Mouse (Mus musculus) mouse trophoblast stem cell (cell line): ENCODE measurements at regions not wholly inside any gene's neighbourhood (a gene's known extent, or its start where the extent isn't known, plus 50 kb on each side); places are given as distances from the start of the nearest gene placed in this dataset.

ENCODE experiments used
- in situ Hi-C, 2 experiments: fragments of 300-500 bp; cut with MseI, MboI; formaldehyde crosslinking; loops; 2 replicates in 1 of 2; 3 replicates in 1 of 2; pipeline ENCODE4 v1.15.1; 2025

GRCm38 (mm10) chr7:115274836-115275235, 531.3 kb downstream of the Insc start:
- in situ Hi-C loops, result no loop called here

- in situ Hi-C loops, result no loop called here
Measured at GRCm38 (mm10) chr7:115290801-115291417, 547.4 kb downstream of the Insc start.

DNA sequence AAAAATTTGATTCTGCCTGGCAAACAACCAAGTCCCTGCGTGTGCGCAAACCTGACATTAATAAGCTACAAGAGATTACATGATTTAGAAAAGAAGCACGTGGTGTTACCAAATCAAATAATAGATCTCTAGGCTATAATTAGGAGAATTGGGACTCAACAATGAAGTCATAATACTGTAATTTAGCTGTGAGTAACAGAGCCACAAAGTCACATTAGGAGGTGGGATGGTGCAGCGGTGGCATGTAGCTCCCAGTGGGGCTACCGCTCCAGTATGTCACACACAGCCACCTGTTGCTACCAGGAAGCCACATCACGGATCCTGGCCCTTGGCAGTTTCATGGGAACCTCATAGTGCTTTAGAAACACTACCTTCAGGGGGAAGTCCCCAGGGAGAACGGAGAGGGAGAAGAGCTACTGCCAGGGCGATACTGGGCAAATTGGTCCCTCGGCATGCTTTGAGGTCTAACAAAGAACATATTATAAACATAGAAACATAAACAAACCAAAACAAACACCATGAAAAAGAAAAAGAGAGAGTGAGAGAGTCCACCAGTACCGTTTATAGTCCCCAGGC, 551.2 kb downstream of the Insc start:
- in situ Hi-C loops, result no loop called here

GRCm38 (mm10) chr7:115300241-115300640, 556.7 kb downstream of the Insc start:
- in situ Hi-C loops, result no loop called here

DNA sequence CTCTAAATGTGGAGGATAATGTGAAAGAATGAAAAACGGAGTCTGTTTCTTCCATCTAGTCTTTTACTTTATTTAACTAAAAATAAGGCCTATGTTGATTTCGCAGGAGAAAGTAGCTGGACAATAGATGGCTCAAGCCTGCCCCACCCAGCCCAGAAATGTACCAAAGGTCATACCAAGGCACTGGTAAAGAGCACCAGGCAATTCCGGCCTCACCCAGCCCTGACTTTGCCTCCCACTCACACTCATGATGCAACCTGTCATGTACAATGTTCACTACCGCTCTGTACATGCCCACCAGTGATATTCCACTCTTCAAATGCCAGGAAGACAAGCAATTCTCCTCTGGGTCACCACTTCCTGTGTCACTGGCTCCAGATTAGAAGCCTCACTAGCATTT, 564.9 kb downstream of the Insc start:
- in situ Hi-C loops, result no loop called here

- in situ Hi-C loops, result no loop called here
Measured at GRCm38 (mm10) chr7:115310400-115311225, 567.1 kb downstream of the Insc start.

GRCm38 (mm10) chr7:115319504-115319903, 576.0 kb downstream of the Insc start:
- in situ Hi-C loops, result no loop called here

DNA sequence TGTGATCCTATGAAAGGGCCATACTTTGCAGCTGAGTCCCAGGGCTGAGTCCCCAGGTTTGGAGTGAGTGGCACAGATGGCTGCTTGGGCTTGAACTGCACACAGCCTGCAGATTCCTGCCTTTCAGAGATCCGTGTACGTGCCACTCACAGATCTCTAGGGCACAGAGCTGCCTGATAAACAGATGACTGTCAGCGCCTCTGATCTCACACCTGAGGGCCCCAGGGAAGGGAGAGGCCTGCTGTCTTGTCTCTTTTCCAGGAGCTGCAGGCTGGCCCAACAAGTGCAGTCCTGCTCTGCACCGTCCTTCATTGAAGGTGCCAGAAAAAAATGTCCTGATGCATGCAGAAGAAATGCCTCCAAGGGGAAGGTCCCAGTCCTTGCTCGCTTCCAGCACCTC, 579.5 kb downstream of the Insc start:
- in situ Hi-C loops, result no loop called here

GRCm38 (mm10) chr7:115328300-115328699, 584.8 kb downstream of the Insc start:
- in situ Hi-C loops, result no loop called here

- in situ Hi-C loops, result no loop called here
Measured at GRCm38 (mm10) chr7:115331698-115332097, 588.2 kb downstream of the Insc start.

- in situ Hi-C loops, result no loop called here
Measured at GRCm38 (mm10) chr7:115333046-115333577, 589.6 kb downstream of the Insc start.

DNA sequence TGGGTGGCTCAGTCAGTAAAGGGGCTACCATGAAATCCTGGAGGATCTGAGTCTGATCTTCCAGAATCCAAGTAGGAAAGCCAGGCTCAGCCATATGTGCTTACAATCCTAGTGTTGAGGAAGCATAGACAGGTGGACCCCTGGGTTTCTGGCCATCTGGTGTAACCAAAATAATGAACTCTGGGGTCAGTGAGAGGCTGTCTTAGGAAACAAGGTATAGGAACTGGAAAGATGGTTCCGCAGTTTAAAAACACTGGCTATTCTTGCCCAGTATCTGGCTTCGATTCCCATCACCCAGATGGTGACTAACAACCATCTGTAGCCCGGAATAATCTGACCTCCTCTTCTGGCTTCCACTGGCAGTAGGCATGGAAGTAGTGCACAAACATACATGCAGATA, 591.6 kb downstream of the Insc start:
- in situ Hi-C loops, result no loop called here

- in situ Hi-C loops, result no loop called here
Measured at GRCm38 (mm10) chr7:115340155-115340554, 596.7 kb downstream of the Insc start.

DNA sequence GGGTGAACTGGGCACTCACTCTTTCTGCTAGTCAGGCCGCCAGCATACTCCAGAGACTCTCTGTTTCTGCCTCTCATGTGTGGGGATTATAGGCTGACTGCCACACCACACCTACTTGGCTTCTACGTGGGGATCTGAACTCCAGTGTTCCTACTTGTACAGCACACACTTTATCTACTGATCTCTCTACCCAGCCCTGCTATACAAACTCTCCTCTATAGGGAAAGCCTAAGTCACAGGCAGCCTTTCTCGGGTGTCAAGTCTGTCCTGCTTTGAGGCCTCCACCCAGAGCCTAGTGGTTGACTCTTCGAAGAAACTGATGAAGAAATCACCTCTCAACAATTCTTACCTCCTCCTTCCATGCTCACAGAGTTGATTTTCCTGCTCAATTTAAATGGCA, 597.5 kb downstream of the Insc start:
- in situ Hi-C loops, result no loop called here

GRCm38 (mm10) chr7:115345749-115346148, 602.3 kb downstream of the Insc start:
- in situ Hi-C loops, result no loop called here

DNA sequence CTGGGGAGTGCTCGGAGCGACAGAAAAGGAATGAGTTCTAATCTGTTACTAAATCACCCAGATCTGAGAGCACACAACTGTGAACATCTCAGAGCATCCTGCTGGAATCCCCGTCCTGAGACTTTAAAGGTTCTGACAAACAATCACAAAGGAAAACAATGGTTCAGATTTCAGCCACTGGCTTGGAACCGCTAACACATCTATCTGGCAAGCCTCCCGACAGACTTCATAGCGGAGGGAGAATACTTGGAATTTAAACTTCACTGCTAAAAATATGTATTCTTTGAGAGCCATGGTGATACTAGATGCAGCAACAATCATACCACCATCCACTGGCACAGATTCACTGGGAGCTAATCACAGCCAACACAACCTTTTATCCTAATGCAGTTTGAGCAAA, 615.2 kb downstream of the Insc start:
- in situ Hi-C loops, result loop anchor here in 1 of 2 experiments (25.0 kb wide), 1 partner anchor 679 kb away; the partner anchor contains the start of genes 1110004F10Rik and Sox6

DNA sequence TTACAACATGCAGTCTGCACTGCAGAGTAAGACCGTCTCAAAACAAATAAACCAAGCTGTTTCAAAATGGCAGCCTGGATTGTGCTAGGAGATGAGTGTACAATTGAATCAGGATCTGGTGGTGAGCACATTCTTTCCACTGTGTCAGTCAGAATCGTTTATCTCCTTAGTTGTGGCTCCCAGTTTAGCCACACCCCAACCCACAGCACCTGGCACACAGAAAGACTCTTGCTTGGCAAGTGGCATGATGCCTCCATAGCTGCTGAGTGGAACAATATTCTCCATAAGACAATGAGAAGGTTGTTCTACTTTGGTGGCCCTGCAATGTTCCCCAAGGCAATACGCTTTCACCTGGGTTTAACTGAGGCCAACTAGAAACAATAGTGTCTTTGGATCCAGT, 616.6 kb downstream of the Insc start:
- in situ Hi-C loops, result loop anchor here in 1 of 2 experiments (25.0 kb wide), 1 partner anchor 677 kb away; the partner anchor contains the start of genes 1110004F10Rik and Sox6

GRCm38 (mm10) chr7:115362117-115362516, 618.6 kb downstream of the Insc start:
- in situ Hi-C loops, result loop anchor here in 1 of 2 experiments (25.0 kb wide), 1 partner anchor 675 kb away; the partner anchor contains the start of genes 1110004F10Rik and Sox6

- in situ Hi-C loops, result loop anchor here in 1 of 2 experiments (25.0 kb wide), 1 partner anchor 670 kb away; the partner anchor contains the start of genes 1110004F10Rik and Sox6
Measured at GRCm38 (mm10) chr7:115366910-115367309, 623.4 kb downstream of the Insc start.

DNA sequence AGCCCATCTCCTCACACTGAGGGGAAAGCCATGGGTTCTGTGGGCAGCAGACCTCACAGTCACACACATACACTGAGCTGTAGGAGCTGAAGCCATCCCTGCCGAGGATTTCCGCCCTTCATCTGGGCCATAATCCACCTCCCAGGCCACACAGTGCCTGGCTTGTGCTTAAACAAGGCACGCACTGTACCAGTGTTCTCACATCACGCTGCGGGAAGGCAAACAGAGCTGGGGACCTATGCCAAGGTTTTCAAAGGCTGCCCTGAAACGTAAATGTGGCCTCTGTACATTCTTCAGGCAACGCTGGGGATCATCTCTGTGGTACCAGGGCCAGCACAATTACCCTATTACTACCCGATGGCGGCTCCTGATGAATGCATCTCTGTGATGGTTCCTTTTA, 627.6 kb downstream of the Insc start:
- in situ Hi-C loops, result loop anchor here in 1 of 2 experiments (25.0 kb wide), 1 partner anchor 666 kb away; the partner anchor contains the start of genes 1110004F10Rik and Sox6

DNA sequence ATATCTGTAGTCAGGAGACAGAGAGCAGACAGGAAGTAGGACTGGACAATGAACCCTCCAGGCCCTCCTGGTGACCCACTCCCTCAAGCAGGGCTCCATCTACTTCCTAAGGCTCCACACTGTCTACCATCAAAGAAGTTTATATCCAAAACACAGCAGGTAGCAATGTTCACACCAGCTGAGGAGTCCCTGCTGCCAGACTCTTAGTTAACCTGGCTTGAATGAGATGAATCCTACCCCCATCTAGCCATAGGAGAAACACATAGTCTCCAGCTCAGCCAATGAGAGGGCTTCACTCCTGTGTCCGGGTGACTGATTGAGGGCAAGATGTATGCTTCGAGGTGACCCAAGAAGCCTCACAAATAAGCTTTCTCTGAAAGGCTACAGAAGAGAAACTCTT, 629.4 kb downstream of the Insc start:
- in situ Hi-C loops, result loop anchor here in 1 of 2 experiments (25.0 kb wide), 1 partner anchor 664 kb away; the partner anchor contains the start of genes 1110004F10Rik and Sox6
